Mouse (Mus musculus) CH12F3 (cell line): ENCODE measurements around the gene Dgkq.

ENCODE experiments used
- in situ Hi-C: fragments of 300-500 bp; cut with MboI; formaldehyde crosslinking; loops from 2 replicates; pipeline ENCODE4 v1.14.3; 2020; ENCODE audit warnings: low sequenced_read_pairs

The Dgkq gene

GRCm38 (mm10) chr5:108621870-108622269, 47.6 kb downstream of the Dgkq start:
- in situ Hi-C loops = no loop called here

GRCm38 (mm10) chr5:108610426-108610825, 59.0 kb downstream of the Dgkq start:
- in situ Hi-C loops = no loop called here

GRCm38 (mm10) chr5:108602537-108602936, 66.9 kb downstream of the Dgkq start:
- in situ Hi-C loops = no loop called here

- in situ Hi-C loops = no loop called here
These were observed 69.5 kb downstream of the Dgkq start for GRCm38 (mm10) chr5:108599923-108600322.
